Mouse (Mus musculus) embryonic facial prominence, embryonic 15.5 days (tissue): Measurements from ENCODE around the gene H3f3a. TPM values are rescaled to one million over a fixed set of nuclear protein-coding genes. Genes with fewer than 3 reads are reported as not detected.
A peak's percentile ranks its signal among the peaks of the same experiment; 100 is the strongest.
"Not testable (repeated sequence)": the region's sequence is repeated elsewhere in the genome, so short reads cannot be mapped to it uniquely, and the experiment has no call there.

Experiments used
- ATAC-seq: fragments of 200-750 bp; cut with Nextera tagmentation; 2 replicates; pipeline ENCODE4 v1.8.0; 2017; ENCODE audit warnings: low read depth, moderate TSS enrichment; ENCODE audit not compliant: insufficient number of reproducible peaks, low FRiP score, low TSS enrichment
- H3K27ac ChIP-seq: fragments of 300-500 bp; sonication (generic); replicated peaks from 2 replicates; pipeline ENCODE4 v1.5.1; 2015; ENCODE audit warnings: mild to moderate bottlenecking, inconsistent platforms
- H3K27me3 ChIP-seq: fragments of 300-500 bp; sonication (generic); 2 replicates; pipeline ENCODE4 v1.6.1; 2015; ENCODE audit warnings: inconsistent platforms
- H3K36me3 ChIP-seq: fragments of 300-500 bp; sonication (generic); 2 replicates; pipeline ENCODE4 v1.6.1; 2015; ENCODE audit warnings: mild to moderate bottlenecking, inconsistent platforms
- H3K4me1 ChIP-seq: fragments of 300-500 bp; sonication (generic); 2 replicates; pipeline ENCODE4 v1.6.1; 2015; ENCODE audit warnings: inconsistent platforms
- H3K4me2 ChIP-seq: fragments of 300-500 bp; sonication (generic); replicated peaks from 2 replicates; pipeline ENCODE4 v1.6.1; 2015; ENCODE audit warnings: mild to moderate bottlenecking, inconsistent platforms
- H3K4me3 ChIP-seq: fragments of 300-500 bp; sonication (generic); replicated peaks from 2 replicates; pipeline ENCODE4 v1.5.1; 2015; ENCODE audit warnings: mild to moderate bottlenecking, inconsistent platforms
- H3K9ac ChIP-seq: fragments of 300-500 bp; sonication (generic); 2 replicates; pipeline ENCODE4 v1.6.1; 2015; ENCODE audit warnings: inconsistent platforms
- H3K9me3 ChIP-seq: fragments of 300-500 bp; sonication (generic); replicated peaks from 2 replicates; pipeline ENCODE4 v1.6.1; 2016; ENCODE audit warnings: inconsistent platforms
- WGBS: fragments of 180-500 bp; shearing (Covaris S2); methylation state at CpG from one replicate; pipeline ENCODE4 v1.1.7; 2015; 5-methylcytosine and 5-hydroxymethylcytosine counted together
- polyA plus RNA-seq: library from polyadenylated mRNA; unstranded; fragments of >200 nt; fragmentation: Nextera tagmentation; extraction: Ambion mirVana; gene quantifications from 2 replicates; pipeline ENCODE4 v1.2.1, GENCODE M21; 2015

H3f3a gene
- polyA plus RNA-seq, 1 experiment from 2014 or later, result 2,695 TPM

- Histone ChIP-seq H3K27ac (peak overlapping the region; percentile 65), H3K9ac (no peak overlapping the region), H3K4me3 (no peak overlapping the region), H3K4me2 (no peak overlapping the region), H3K9me3 (no peaks in the 10 kb centered on the region), H3K36me3 (no peaks in the 10 kb centered on the region), H3K4me1 (no peaks in the 10 kb centered on the region), H3K27me3 (no peaks in the 10 kb centered on the region)
- no peak for ATAC-seq
- 24% methylated on average over 6 of the region's 6 CpGs for WGBS
Observed at GRCm38 (mm10) chr1:180838014-180838413, 24.3 kb upstream of the H3f3a start.

GRCm38 (mm10) chr1:180837186-180837585 lies 23.4 kb upstream of the H3f3a start:
- Histone ChIP-seq H3K9ac (no peak overlapping the region), H3K27me3 (no peaks in the 10 kb centered on the region), H3K4me2 (no peak overlapping the region), H3K9me3 (no peaks in the 10 kb centered on the region), H3K4me3 (no peak overlapping the region), H3K4me1 (no peaks in the 10 kb centered on the region), H3K27ac (no peak overlapping the region), H3K36me3 (no peaks in the 10 kb centered on the region)
- no peak for ATAC-seq
- 88% methylated on average over 5 of the region's 5 CpGs for WGBS

- not testable (repeated sequence) for ATAC-seq, H3K27me3 ChIP-seq
Observed at GRCm38 (mm10) chr1:180836467-180836866, 22.7 kb upstream of the H3f3a start.

GRCm38 (mm10) chr1:180835273-180836015 lies 21.7 kb upstream of the H3f3a start:
- H3K9ac ChIP-seq, result no peak overlapping the region
- WGBS, result 80% methylated on average over 10 of the region's 10 CpGs

More at GRCm38 (mm10) chr1:180836467-180836866, 22.7 kb upstream of the H3f3a start:
- H3K27ac ChIP-seq, H3K4me2 ChIP-seq, H3K9ac ChIP-seq, H3K36me3 ChIP-seq, H3K9me3 ChIP-seq, H3K4me1 ChIP-seq, H3K4me3 ChIP-seq: not testable (repeated sequence)
- WGBS, result 93% methylated on average over 8 of the region's 8 CpGs

DNA sequence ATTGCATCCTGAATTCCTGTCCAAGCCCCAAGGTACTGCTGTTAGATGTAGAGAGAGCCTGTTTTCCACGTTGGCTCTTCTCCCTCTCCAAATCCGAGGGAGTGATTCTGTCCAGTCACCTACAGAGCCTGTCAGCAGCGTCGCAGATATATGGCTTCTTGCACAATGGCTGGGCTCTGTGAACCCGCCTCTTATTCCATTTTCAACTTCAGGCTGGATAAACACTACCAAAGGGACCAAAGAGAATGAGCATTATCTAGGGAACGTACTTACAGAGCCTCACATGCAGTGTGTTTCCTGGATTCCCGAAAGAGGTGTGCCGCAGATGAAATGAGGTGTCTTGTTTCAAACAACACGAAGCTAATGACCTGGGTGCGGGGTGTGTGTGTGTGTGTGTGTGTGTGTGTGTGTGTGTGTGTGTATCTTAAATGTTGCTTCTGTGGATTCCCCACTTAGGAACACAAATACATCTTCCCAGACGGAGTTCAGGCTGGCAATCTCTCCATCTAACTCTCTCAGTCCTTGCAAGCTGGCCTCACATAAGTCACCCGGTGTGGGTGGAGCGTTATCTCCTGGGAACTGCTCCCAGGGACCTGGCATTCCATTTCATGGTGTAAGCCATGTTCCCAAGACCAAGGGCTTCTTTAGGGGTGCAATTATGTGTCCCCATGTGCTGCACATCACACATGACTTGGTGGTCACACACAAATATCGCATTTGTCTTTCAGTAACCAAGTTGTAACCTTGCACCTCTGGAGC lies 17.0 kb upstream of the H3f3a start:
- Histone ChIP-seq H3K9ac (no peak overlapping the region), H3K4me3 (no peak overlapping the region; the same call in 1 of the 2 replicates), H3K27me3 (no peaks in the 10 kb centered on the region), H3K4me1 (0 out of 2 replicates have a peak, but pooled peaks cover 8% of the 10 kb centered on the region), H3K27ac (peak overlapping the region; percentile 72), H3K4me2 (peak overlapping the region; percentile 21), H3K36me3 (no peaks in the 10 kb centered on the region), H3K9me3 (no peaks in the 10 kb centered on the region)
- ATAC-seq, result 0 out of 2 replicates have a peak, but pooled peaks have one; percentile 12
- WGBS, result 46% methylated on average over 14 of the region's 14 CpGs

More at GRCm38 (mm10) chr1:180835273-180836015, 21.7 kb upstream of the H3f3a start:
- no peaks in the 10 kb centered on the region for H3K36me3 ChIP-seq
- H3K4me1 ChIP-seq, result 0 out of 2 replicates have a peak, but pooled peaks cover under 1% of the 10 kb centered on the region
- H3K27me3 ChIP-seq, result no peaks in the 10 kb centered on the region
- H3K27ac ChIP-seq, result no peak overlapping the region
- no peak for ATAC-seq
- no peaks in the 10 kb centered on the region for H3K9me3 ChIP-seq
- no peak overlapping the region for H3K4me2 ChIP-seq
- no peak overlapping the region for H3K4me3 ChIP-seq

GRCm38 (mm10) chr1:180830175-180830574 lies 16.4 kb upstream of the H3f3a start:
- Histone ChIP-seq H3K4me1 (0 out of 2 replicates have a peak, but pooled peaks cover 8% of the 10 kb centered on the region), H3K4me2 (peak overlapping the region; percentile 21), H3K9ac (no peak overlapping the region), H3K4me3 (no peak overlapping the region; the same call in 1 of the 2 replicates), H3K27ac (peak overlapping the region; percentile 72), H3K36me3 (no peaks in the 10 kb centered on the region), H3K27me3 (no peaks in the 10 kb centered on the region), H3K9me3 (no peaks in the 10 kb centered on the region)
- WGBS, result 75% methylated on average over 11 of the region's 11 CpGs
- no peak for ATAC-seq

GRCm38 (mm10) chr1:180829775-180830174 lies 16.0 kb upstream of the H3f3a start:
- no peak overlapping the region for H3K9ac ChIP-seq
- no peak for ATAC-seq
- 0 out of 2 replicates have a peak, but pooled peaks cover 8% of the 10 kb centered on the region for H3K4me1 ChIP-seq
- no peaks in the 10 kb centered on the region for H3K36me3 ChIP-seq
- no peak overlapping the region for H3K4me3 ChIP-seq
- H3K4me2 ChIP-seq, result peak overlapping the region; percentile 21
- H3K27ac ChIP-seq, result peak overlapping the region; percentile 72; the same call in 1 of the 2 replicates
- H3K27me3 ChIP-seq, result no peaks in the 10 kb centered on the region
- 73% methylated on average over 11 of the region's 11 CpGs for WGBS
- no peaks in the 10 kb centered on the region for H3K9me3 ChIP-seq

GRCm38 (mm10) chr1:180826634-180827033 lies 12.9 kb upstream of the H3f3a start:
- no peak for ATAC-seq
- 82% methylated on average over 4 of the region's 4 CpGs for WGBS
- Histone ChIP-seq H3K36me3 (no peaks in the 10 kb centered on the region), H3K27me3 (no peaks in the 10 kb centered on the region), H3K4me3 (no peak overlapping the region), H3K4me2 (no peak overlapping the region), H3K9ac (no peak overlapping the region), H3K4me1 (0 out of 2 replicates have a peak, but pooled peaks cover 8% of the 10 kb centered on the region), H3K27ac (no peak overlapping the region), H3K9me3 (no peaks in the 10 kb centered on the region)

GRCm38 (mm10) chr1:180824721-180825120 lies 11.0 kb upstream of the H3f3a start:
- ATAC-seq, result no peak
- Histone ChIP-seq H3K4me2 (no peak overlapping the region), H3K4me3 (no peak overlapping the region), H3K9ac (no peak overlapping the region), H3K9me3 (no peaks in the 10 kb centered on the region), H3K36me3 (no peaks in the 10 kb centered on the region), H3K27ac (no peak overlapping the region), H3K27me3 (no peaks in the 10 kb centered on the region), H3K4me1 (0 out of 2 replicates have a peak, but pooled peaks cover under 1% of the 10 kb centered on the region)
- 75% methylated on average over 3 of the region's 3 CpGs for WGBS

DNA sequence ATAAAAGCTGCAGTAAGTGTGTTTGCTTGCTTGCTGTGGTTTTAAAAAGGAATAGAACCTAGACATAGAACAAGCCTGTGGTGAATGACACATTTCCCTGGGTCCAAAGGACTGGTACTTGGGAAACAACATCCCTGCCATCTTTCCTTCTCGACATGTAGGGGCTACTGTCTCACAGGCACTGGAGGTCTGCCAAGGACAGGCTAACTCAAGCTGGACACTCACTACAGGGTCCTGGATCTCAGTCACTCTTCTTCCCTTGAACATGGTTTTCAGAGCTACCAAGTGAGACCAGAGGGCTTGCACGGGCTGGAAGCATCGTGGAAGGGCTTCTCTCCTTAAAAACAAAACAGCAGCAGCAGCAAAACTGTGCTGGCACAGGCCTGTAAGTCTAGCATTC lies 10.0 kb upstream of the H3f3a start:
- Histone ChIP-seq H3K27ac (no peak overlapping the region), H3K4me3 (no peak overlapping the region), H3K4me1 (no peaks in the 10 kb centered on the region), H3K4me2 (no peak overlapping the region), H3K9ac (no peak overlapping the region), H3K36me3 (no peaks in the 10 kb centered on the region), H3K27me3 (no peaks in the 10 kb centered on the region), H3K9me3 (no peaks in the 10 kb centered on the region)
- 70% methylated on average over 3 of the region's 3 CpGs for WGBS
- ATAC-seq, result no peak

- ATAC-seq, result no peak
- Histone ChIP-seq H3K4me3 (no peak overlapping the region), H3K27ac (no peak overlapping the region), H3K4me2 (no peak overlapping the region), H3K27me3 (no peaks in the 10 kb centered on the region), H3K9ac (no peak overlapping the region), H3K4me1 (no peaks in the 10 kb centered on the region), H3K36me3 (no peaks in the 10 kb centered on the region), H3K9me3 (no peaks in the 10 kb centered on the region)
- 80% methylated on average over 5 of the region's 5 CpGs for WGBS
Observed at GRCm38 (mm10) chr1:180822276-180822675, 8.5 kb upstream of the H3f3a start.
